Mouse (Mus musculus): ENCODE data around the gene Bach2.

Gene Bach2

DNA sequence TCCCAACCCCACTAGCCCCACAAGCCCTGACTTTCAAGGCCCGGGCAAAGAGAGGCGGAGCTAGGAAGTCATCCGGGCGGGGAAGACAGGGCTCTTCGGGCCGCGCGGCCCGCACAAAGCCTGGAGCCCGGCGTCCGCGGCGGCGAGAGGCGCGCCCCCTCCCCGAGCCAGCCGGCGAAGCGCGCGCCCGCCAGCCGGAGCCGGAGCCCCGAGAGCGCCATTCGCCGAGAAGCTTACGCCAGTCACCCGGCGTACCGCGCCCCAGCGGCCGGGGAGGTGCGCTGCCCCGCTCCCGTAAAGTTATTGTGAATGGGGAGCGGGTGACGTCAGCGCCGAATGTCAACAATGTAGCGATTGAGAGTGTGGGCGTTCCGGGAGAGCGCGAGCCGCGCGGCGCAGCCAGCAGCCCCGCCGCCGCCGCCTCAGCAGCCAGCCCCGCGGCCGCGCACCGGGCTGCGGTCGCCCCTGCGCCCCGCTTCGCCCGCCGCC lies at the start of gene Bach2:
TSS of gene Bach2 (plus strand) at position 439 of the 489 bp plus-strand sequence.
- peak; percentile 95 for DNase-seq

DNA sequence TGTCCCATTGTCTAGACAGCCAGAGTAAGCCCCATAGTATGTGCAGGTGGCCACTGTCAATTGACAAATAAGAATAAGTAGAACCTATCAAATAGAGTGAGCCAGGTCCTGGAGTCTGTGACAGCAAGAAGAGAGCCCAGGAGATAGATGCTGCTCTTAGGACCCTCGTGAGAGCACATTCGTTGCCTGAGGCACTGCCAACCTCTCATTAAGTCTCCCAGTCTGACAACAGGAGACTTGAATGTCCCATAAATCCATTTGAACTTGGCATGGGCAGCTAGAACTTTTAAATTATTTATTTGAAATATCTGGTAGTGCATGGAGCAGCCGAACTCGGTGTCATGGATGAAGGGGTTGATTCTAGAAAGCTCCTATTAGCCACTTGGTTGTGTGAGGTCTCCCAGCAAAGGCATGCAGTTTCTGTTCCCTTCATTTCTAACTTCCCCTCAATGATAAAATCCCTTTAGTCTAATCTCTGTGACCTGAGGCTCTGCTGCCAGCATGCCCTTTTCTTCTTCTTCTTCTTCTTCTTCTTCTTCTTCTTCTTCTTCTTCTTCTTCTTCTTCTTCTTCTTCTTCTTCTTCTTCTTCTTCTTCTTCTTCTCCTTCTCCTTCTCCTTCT lies 49.1 kb upstream of the Bach2 start:
- no peak for DNase-seq

DNA sequence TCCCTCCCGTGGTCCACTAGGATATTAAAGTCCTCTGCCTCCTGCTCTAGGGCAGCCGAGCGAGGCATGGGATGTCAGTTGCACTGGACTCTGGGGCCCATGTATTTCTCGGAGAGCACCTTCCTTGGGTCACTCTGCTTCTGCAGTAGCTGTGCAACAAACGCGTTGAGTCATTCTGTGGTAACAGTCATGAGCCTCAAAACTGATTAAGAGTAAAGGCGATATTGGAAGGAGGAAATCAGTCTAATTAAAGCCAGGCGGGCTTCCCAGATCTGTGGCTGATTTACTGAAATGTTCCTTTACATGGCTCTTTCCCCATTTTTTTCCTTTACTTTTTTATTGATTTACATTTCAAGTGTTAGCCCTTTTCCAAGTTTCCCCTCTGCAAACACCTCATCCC lies 48.1 kb upstream of the Bach2 start:
- no peak for DNase-seq

DNA sequence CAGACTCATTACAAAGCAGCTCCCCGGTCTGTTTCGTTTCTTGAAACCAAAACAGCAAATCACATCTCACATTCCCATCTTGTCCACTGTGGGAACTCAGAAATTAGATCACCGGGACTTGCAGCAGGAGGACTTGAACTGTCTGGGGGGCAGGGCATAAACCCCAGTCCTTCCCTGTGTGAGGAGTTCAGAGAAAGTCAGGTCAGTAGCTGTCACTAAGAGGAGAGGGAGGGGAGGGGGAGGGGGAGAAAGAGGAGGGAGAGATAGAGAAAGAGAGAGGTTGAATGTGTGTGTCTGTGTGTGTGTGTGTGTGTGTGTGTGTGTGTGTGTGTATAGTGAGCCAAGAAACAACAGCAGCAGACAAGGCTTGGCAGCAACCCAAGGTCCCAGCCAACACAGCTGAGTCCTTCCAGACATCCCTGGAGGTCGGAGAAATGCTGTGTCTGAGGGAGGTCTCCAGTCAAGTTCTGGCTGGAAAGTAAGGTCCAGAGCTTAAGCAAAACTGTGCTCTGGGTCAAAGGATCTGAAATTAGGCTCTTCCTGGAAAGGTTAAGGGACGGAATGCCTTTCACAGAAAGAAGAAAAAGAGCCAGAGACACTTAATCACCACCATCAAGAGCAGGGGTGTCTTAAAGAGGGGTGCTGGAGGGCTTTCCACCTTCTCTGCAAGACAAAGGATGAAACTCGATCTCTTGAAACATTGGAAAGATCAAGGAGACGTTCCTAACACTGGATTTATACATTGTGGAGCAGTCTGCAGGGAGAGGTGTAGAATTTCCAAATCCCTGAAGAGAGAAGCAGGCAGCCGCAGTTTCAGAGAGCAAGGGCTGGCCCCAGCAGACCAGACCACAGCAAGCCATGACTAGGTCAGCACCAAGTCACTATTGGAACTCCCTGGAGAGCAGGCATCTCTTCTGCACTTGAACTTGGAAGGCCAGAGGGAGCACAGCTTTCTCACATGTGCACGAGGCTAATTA lies 42.4 kb upstream of the Bach2 start:
- DNase-seq, result peak; percentile 84

DNA sequence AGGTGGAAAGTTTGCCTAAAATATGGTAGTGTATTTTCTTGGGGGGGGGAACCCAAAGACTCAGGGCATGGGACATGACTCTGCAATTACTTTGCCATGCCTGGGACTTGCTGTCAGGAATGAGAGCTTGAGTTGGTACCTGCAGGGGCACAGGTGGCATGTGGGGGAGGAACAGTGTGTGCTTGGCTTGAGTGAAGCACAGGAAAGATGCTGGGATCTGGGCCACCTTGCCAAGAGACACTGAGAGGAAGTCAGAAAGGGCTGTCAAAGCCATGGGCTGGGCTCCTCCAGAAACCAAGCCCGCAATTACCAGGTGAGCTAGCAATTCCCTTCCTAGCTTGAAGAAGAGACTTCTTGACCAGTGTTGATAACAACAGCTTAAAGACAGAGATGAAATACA lies 40.6 kb upstream of the Bach2 start:
- no peak for DNase-seq

DNA sequence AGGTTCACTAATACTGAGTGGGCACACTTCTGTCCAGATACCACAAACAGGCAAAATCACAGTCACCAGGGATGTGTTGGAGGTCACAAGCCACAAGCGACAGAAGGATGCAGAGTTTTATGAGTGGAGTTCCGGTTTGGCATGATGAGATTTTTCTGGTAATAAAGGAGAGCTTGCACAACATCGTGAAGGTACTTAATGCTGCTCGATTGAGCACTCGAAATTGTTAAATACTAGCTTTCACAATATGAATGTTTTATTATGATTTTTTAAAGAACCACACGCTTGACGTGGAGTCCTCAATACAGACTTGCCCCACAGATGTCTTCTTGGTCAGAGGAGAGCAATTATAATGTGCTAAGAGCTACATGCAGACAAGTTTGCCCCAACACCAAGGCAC lies 40.0 kb upstream of the Bach2 start:
- DNase-seq, result no peak

DNA sequence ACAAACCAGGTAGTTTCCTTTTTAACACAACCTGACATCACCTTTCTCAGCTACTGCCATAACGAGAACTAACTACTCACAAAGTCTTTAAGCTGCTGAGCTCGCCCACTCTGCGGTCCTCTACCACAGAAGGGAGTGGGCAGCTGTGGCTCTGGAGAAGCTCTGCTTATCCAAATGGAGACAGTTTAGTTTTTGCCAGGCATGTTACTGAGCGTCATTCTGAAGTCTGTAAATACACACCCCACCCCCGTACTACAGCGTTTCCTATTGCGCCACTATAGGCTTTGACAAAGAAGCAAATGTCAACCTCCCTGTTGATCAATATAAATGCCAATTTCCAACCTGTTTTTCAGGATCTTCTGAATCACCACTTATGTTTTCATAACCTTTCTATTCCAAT lies 39.4 kb upstream of the Bach2 start:
- DNase-seq, result no peak

DNA sequence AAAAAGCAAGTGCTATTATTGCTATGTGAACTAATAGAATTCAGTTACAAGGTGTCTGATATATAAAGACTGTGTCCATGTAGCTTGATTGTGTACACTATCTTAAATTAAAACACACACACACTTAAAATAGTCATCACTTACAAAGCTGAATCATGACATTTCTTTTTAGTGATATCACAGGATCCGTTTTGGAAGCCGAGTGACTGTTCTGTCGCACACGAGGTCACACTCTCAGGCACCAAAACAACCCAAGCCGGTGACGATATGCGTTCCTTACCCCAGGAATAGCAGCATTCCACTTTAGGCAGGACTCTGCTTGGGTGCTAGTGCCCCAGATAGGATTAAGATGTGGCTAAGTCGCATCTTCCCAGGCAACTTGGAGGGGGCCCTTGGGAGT lies 37.5 kb upstream of the Bach2 start:
- no peak for DNase-seq

DNA sequence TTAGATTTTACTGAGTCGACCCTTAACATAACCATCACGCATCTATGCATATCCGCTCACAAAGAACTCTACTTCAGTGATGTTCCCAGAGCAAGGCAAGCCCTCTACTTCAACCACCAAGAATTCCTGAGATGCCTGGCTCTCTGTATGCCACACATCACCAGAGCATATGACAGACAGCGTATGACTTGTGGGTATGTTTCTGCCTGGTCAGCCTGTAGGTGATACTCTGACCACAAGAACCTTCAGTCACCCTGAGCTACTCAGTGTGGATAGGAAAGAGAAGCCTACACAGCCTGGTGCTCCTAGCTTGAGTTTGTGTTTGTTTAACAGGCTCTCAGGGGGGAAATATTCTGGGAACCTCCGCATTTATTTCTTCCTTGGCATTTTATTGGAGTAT lies 36.2 kb upstream of the Bach2 start:
- DNase-seq, result no peak

DNA sequence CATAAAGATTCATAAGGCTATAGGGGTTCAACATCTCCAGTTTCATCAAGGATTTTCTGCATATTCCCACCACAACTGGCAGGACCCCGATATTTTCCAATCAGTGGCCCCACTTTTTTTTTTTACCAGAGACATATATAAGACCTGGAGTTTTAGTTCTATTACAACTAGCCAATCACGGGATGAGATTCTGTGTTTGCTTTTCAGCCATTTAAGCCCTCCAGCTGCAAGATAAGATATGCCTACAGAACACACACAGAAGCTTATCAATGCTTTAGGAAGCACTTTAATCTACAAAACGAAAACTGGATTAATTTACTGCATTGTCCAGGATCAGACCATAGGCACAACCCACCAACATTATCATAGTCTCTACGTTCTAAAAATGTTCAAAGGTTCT lies 33.8 kb upstream of the Bach2 start:
- DNase-seq, result no peak

DNA sequence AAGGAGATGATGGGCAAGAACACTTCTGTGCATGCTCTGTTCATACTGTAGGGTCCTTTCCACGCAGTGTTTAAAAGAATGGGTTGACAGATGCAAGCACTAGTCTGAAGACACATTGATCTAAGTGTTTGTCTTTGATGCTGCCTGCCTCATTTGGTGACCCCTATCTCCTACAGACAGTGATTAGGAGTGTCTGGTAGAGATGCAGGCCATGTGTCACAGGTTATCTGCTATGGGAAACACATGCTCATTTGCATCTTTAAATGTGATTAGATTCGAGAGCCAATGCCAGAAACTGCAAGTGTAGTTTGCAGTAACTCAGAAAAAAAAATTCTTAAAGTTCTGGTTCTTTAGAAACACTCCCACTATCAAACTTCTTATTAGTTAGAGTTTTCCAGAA lies 32.8 kb upstream of the Bach2 start:
- DNase-seq, result no peak

DNA sequence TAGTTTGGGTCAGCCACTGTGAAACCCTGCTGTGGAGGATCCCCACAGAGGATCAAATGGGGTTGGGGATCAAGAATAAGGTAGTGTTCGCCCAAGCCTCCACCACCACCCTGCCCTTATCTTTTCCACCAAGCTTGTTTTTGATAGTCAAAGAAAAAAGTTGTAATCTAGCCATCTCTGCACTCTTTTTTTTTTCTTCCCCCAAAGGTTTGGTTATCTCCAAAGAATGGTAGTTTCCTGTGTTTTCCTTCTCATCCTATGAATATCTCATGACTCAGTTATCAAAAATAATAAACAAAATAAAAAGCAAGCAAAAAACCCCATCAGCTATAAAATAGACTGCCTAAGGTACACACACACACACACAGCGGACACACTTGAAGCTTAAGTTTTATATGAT lies 28.6 kb upstream of the Bach2 start:
- DNase-seq, result no peak

DNA sequence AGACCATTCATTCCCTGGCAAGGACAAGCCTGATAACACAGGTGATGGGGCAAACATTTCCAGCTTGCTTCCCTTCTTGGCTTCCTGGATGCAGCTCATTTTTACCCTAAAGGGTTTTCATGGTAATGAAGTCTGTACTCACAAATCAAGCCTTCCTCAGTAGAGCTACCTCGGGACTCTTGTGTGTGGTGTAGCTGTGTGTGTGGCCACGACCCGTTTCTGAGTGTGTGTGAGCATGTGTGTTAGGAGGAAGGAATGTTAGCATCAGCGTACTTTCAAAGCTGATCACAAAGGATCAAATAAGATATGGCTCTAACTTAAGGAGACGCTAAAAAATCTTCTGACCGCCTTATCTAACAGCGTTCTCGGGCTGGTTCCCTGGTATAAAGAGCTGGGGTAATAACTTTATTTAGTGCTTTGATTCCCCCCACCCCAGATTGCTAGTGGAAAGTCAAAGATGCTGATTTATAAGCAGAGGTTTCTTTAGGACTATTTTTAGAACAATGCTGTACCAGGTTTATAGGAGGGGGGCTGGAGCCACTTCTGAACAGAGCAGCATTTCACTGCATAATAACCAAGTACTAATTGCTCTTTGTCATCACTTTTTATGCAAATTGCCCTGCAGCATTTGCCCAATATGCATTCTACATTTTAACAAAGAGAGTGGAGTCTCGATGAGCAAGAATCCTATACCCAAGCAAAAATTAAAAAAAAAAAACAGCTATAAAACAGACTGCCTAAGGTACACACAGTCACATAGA lies 28.0 kb upstream of the Bach2 start:
- DNase-seq, result peak; percentile 30

DNA sequence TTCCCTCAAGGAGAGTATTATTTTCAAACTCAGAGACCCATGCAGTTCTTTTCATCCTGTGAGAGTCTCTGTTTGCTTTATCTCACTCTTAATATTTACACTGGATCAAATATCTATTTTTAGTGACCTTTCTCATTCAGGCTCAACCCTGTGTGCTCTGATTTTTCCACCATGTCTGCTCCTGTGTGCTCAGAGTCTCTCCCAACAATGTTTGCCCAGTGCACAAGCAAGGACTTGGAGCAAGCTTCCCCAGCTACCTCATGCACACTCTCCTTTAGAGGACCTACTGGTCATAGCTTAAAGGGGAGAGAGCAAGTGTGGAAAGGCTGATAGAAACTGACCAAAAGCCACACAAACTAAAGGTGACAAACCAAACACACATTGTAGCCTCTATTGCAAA lies 26.0 kb upstream of the Bach2 start:
- DNase-seq, result no peak

DNA sequence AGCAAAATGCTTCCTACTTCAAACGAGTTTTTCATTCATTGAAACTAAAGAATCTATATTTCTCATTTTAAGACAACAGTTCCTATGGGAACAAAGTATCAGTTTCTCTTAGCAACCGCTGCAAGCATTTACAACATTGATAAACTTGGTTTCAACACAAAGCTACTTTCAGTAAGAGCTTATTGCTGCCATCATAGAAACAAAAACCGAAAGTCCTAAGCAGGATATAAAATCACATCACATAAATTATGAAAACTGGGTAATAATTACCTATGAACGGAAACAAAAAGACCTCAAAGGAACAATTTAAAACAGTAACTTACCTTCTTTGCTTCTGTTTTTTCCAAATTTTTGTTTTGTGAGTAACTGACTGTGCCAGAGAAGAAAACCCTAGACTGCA lies 22.1 kb upstream of the Bach2 start:
- DNase-seq, result no peak

DNA sequence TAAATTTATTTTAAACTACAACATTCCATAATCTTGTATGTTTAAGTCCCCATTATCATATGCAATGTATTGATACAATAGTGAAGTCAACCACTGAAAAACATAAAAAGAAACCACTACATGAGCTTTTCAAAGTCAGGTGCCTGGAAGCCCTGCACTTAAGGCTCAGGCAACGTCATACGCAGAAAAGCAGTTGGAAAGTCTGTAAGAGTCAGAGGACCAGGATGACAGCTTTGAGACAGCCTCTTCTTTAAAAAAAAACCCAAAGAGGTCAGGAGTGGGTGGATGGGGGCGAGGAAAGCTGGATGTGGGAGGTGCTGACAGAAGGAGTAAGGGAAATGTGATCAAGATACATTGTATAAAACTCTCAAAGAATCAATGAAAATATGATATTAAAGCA lies 21.6 kb upstream of the Bach2 start:
- no peak for DNase-seq

DNA sequence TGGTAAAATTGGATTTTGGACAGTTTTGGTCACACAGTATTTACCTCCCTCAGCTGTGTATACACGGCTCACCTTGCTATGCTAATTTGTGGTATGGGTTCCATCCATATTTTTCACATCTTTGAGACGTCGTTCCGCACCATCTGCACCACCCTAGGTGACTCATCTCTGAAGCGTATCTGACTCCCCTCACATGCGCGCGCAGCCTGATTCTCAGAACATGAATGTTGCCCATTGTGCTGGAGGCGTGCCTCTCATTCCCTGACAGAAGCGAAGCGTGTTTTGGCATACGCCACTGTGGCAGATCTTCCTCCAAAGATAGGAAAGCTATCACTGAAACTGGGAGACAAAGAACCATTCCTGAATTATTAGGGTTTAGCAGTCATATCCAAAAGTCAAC lies 21.0 kb upstream of the Bach2 start:
- no peak for DNase-seq

DNA sequence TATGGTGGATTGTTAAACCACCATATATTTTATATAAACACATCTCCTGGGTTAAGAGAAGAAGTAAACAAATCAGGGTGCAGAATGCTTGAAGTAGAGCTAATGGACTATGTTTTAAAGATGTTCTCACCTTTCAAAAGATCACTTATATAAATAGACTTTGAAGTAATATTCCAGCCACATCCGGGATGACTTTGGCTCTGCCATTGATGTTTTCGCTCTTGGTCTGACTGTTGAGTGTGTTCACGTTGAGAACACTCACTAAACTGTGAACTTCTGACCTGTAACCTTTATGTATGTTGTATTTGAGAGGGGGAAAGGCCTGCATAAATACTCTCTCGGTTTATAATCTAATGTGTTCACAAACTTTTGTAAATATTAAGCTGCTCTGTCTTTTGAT lies 20.2 kb upstream of the Bach2 start:
- DNase-seq, result no peak

DNA sequence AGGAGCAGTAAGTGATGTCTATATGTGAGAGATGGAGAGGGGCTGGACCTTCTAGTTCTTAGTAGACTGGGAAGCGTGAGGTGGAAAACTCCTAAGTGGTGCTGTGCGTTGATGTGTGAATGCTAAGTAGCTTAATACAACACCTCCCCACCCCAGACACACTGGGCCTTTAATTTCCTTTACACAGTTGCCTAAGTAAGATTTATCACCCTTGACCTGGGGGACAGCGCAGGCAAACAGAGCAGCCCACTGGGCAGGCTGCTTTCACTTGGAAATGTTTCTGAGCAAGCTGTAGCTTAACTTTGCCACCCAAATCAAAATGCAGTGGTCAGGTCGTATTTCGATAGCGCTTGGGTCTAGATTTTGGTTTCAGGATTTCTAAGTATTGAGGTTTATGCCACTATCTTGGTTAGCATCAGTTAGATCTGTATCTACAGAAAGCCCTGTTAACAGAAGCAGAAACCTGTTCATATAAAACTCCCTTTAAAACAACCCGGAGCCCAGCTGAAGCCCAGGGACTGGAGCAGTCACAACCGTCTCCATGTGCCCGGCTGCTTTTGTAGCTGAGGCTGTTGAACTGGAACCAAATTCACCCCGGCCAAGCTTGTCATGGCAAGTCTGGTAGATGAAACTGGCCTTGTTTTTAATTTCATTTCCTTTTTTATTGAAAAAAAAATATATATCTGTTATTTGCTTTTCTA lies 19.0 kb upstream of the Bach2 start:
- DNase-seq, result no peak

DNA sequence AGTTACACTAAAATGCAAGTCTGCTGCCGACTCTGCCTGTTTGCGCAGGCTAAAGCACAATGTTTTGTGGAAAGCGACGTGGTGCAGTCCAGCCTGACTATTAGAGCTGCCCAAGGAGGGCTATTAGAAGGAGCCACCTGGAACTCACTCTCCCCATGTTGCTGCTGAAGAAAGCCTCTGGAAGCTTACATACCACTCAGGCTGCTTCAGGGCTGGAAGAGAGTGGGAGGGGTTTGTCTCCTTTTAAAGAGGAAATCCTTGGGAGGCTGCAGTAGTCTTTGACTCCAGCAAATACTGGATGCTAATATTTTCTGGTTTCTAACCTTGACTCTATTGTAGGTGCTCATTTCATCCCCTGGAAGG lies 18.5 kb upstream of the Bach2 start:
- DNase-seq, result no peak

DNA sequence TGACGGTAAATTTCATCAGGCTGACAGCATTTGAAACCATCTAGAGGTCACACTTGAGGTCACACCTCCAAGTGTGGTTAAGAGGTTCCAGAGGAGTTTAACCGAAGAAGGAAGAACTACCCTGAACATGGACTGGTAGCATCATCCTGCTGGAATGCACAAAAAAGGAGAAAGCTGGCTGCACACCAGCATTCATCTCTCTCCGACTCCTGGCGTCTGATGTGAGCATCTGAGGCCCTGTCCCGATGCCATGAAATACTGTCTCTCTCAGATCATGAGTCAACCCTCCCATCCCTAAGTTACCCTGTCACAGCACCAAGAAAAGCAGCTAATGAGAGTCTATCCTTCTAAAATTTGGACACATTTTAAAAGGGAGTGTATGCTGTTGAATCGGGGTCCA lies 17.6 kb upstream of the Bach2 start:
- no peak for DNase-seq

DNA sequence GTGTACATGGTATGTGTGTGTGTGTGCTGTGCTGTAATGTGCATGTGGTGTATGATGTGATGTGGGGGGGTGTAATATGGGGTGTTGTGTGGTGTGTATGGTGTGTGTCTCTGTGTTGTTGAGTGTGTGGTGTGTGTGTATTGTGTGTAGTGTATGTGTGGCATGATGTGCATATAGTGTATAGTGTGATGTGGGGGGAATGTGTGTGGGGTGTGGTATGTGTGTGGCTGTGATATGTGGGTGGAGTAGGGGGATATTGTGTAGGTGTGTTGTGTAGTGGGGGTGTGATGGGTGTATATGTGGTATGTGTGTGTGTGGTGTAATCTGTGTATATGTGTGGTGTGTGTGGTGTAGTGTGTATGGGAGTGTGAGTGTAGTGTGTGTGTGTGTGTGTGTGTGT lies 15.0 kb upstream of the Bach2 start:
- DNase-seq, result no peak

DNA sequence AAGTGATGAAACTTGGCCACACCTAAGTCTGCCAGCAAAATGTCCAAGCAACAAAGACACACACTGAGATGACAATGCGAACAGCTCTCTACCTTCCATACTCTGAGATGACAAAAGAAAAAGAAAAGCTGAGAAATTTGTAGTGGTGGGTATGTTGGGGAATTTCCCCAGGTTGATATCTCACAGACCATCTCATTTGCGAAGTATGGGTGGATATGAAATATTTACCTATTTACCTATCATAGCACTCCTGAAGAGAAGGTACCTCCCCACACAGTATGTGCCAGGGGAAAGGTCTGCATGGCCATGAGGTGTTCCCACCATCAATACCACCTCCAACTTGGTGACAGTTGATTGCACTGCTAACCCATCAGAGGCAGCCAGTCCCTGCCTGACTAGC lies 13.4 kb upstream of the Bach2 start:
- no peak for DNase-seq
